Mouse (Mus musculus) adrenal gland, postnatal 14 days (tissue): Measurements from ENCODE around the gene Olfr716. TPM values are rescaled to one million over a fixed set of nuclear protein-coding genes. Genes with fewer than 3 reads are reported as not detected.
"Not testable (repeated sequence)": the region's sequence is repeated elsewhere in the genome, so short reads cannot be mapped to it uniquely, and the experiment has no call there.

ENCODE experiments used
- DNase-seq: peaks from one replicate; pipeline ENCODE4 v3.0.0; 2021; ENCODE audit warnings: mixed read lengths
- long read RNA-seq, 2 experiments: library from polyadenylated mRNA; stranded (forward); transcript quantifications; one replicate each; pipeline ENCODE4 v2.0.0; 2021
- total RNA-seq: library from RNA; stranded (reverse); gene quantifications from 2 replicates; pipeline ENCODE4 v1.2.3, GENCODE M21; 2021

The Olfr716 gene
- not detected in 2 replicates for total RNA-seq
- long read RNA-seq, experiment 1, result 0 reads
- long read RNA-seq, experiment 2, result 0 reads

GRCm38 (mm10) chr7:107138027-107138426 is at the start of gene Olfr716:
Gene Olfr716 (plus strand): TSS chr7:107138327.
- DNase-seq, result not testable (repeated sequence)

GRCm38 (mm10) chr7:107092920-107093319 is 45.2 kb upstream of the Olfr716 start, which contains the start of gene Olfr17:
Gene Olfr17 (plus strand): TSS chr7:107093220.
- no peak for DNase-seq

- not testable (repeated sequence) for DNase-seq
Observed at GRCm38 (mm10) chr7:107110269-107110668, 27.9 kb upstream of the Olfr716 start, which contains the start of gene Olfr715b. Gene Olfr715b (minus strand): TSS chr7:107110369.

GRCm38 (mm10) chr7:107130983-107131382 is 7.1 kb upstream of the Olfr716 start, which contains the start of gene Olfr715:
Gene Olfr715 (minus strand): TSS chr7:107131083.
- DNase-seq, result not testable (repeated sequence)

- no peak for DNase-seq
Observed at GRCm38 (mm10) chr7:107166690-107167089, 28.6 kb downstream of the Olfr716 start, which contains the start of gene Nlrp14. Gene Nlrp14 (plus strand): TSS chr7:107166990.

GRCm38 (mm10) chr7:107180406-107180805 is 42.3 kb downstream of the Olfr716 start:
- DNase-seq, result no peak

Other genes with a start within 250 kb of the Olfr716 start
- gene Olfr707, start 237.1 kb upstream of the Olfr716 start, total RNA-seq, result not detected in 2 replicates
- not detected in 2 replicates for gene Olfr1532-ps1, start 230.3 kb upstream of the Olfr716 start, total RNA-seq
- gene Olfr709-ps1, start 206.1 kb upstream of the Olfr716 start, total RNA-seq, result 0.11 TPM in 2 replicates
- gene Olfr710, start 190.0 kb upstream of the Olfr716 start, total RNA-seq, result not detected in 2 replicates
- gene Olfr6, start 174.4 kb upstream of the Olfr716 start, total RNA-seq, result 0.26 TPM in 1 of 2 replicates, not detected in the other
- gene Olfr711, start 162.9 kb upstream of the Olfr716 start, total RNA-seq, result not detected in 2 replicates
- gene Olfr2, start 132.3 kb upstream of the Olfr716 start, total RNA-seq, result not detected in 2 replicates
- gene Olfr713, start 107.2 kb upstream of the Olfr716 start, total RNA-seq, result not detected in 2 replicates
- not detected in 2 replicates for gene Olfr714, start 67.3 kb upstream of the Olfr716 start, total RNA-seq
- not detected in 2 replicates for gene Olfr17, start 45.1 kb upstream of the Olfr716 start, total RNA-seq
- not detected in 2 replicates for gene Olfr715b, start 28.0 kb upstream of the Olfr716 start, total RNA-seq
- gene Olfr715, start 7.2 kb upstream of the Olfr716 start, total RNA-seq, result not detected in 2 replicates
- gene Nlrp14, start 28.7 kb downstream of the Olfr716 start, total RNA-seq, result not detected in 2 replicates
- gene Rbmxl2, start 71.1 kb downstream of the Olfr716 start, total RNA-seq, result not detected in 2 replicates
- 4.2 and 5.9 TPM in 2 replicates for gene Syt9, start 232.4 kb downstream of the Olfr716 start, total RNA-seq